Mouse (Mus musculus): Measurements from ENCODE around the gene Gm20458. TPM values are rescaled to one million over a fixed set of nuclear protein-coding genes. Genes with fewer than 3 reads are reported as not detected.
A peak's percentile ranks its signal among the peaks of the same experiment; 100 is the strongest.

The Gm20458 gene
- total and polyA plus RNA-seq, 2 experiments: 0.46 to 14.2 TPM

DNA sequence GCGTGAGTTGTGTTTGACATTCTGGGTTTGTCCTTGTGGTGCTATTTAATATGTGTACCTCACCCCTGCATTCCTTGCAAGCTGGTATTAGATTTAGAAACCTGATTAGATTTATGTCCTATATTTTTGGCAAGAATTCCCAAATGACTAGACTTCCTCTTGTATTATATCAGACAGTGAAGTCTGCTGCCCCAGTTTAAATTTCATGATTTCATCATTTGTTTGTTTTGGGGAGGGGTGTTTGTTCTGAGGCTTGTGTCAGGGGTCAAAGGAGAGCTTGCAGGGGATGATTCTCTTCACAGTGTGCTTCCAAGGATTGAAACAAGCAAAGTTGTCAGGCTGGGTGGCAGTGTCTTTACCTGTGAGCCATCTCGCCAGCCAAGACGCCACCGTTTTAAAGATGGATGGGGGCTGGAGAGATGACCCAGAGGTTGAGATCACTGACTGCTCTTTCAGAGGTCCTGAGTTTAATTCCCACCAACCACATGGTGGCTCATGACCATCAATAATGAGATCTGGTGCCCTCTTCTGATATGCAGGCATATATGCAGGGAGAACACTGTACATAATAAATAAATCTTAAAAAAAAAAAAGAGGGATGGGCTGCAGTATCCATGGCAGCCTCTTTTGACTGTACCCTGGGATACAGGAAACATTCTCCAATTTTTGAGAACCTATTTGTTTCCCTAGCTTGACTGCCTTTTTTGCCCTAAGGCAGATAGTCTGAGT is 45.0 kb downstream of the Gm20458 start:
- Histone ChIP-seq H3K27me3 (ENCODE audit: control insufficient read depth, insufficient read depth, low read length) (no peaks in the 10 kb centered on the region), H3K27ac (replicated peaks; ENCODE audit: insufficient read depth, low read depth, low read length) (peak overlapping the region; percentile 70), H3K4me3 (ENCODE audit: insufficient read depth, low read depth, low read length) (no peak overlapping the region), H3K79me2 (ENCODE audit: control insufficient read depth, insufficient read depth, low read length) (no peaks in the 10 kb centered on the region), H3K9ac (ENCODE audit: low read depth, low read length) (no peak overlapping the region), H3K4me1 (ENCODE audit: control insufficient read depth, insufficient read depth, low read length) (peaks cover 9% of the 10 kb centered on the region), H3K36me3 (ENCODE audit: control insufficient read depth, insufficient read depth, low read length) (peaks cover 26% of the 10 kb centered on the region; the same call in 1 of the 2 replicates)
- WGBS: 21% methylated on average over 4 of the region's 4 CpGs
- peak; percentile 94 for DNase-seq (ENCODE audit: extremely low read depth, low read depth, low spot score)
- TF ChIP-seq CTCF (IDR thresholded peaks at IDR 0.05; ENCODE audit: low read depth, low read length) (0 out of 2 replicates have a peak, but pooled peaks have one; percentile 5), POLR2A (IDR thresholded peaks at IDR 0.05; ENCODE audit: extremely low read depth, insufficient read depth, low read length) (no peak)

DNA sequence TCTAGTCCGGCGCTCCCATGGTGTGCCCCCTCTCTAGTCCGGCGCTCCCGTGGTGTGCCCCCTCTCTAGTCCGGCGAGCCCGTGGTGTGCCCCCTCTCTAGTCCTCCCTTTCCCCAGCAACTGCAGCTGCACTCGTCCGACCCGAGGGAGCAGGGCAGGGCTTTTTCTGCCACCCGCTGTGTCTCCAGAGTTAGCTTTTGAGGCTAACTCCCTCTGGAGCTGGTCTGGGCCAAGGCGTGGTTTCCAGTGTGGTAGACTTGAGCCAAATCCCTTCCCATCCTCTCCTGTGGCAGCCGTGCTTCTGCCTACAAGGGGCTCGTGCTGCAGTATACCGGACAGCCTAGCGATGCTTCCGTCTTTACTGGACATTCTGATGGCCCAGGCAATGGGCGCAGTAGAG is 47.0 kb downstream of the Gm20458 start:
- Histone ChIP-seq H3K79me2 (ENCODE audit: control insufficient read depth, insufficient read depth, low read length) (no peaks in the 10 kb centered on the region), H3K9ac (ENCODE audit: low read depth, low read length) (no peak overlapping the region), H3K4me1 (ENCODE audit: control insufficient read depth, insufficient read depth, low read length) (peaks cover 12% of the 10 kb centered on the region), H3K36me3 (ENCODE audit: control insufficient read depth, insufficient read depth, low read length) (peaks cover 19% of the 10 kb centered on the region; the same call in 1 of the 2 replicates), H3K27ac (replicated peaks; ENCODE audit: insufficient read depth, low read depth, low read length) (no peak overlapping the region), H3K27me3 (ENCODE audit: control insufficient read depth, insufficient read depth, low read length) (no peaks in the 10 kb centered on the region), H3K4me3 (ENCODE audit: insufficient read depth, low read depth, low read length) (no peak overlapping the region)
- WGBS: 93% methylated on average over 19 of the region's 19 CpGs
- TF ChIP-seq CTCF (IDR thresholded peaks at IDR 0.05; ENCODE audit: low read depth, low read length) (no peak), POLR2A (IDR thresholded peaks at IDR 0.05; ENCODE audit: extremely low read depth, insufficient read depth, low read length) (no peak)
- no peak for DNase-seq (ENCODE audit: extremely low read depth, low read depth, low spot score)

DNA sequence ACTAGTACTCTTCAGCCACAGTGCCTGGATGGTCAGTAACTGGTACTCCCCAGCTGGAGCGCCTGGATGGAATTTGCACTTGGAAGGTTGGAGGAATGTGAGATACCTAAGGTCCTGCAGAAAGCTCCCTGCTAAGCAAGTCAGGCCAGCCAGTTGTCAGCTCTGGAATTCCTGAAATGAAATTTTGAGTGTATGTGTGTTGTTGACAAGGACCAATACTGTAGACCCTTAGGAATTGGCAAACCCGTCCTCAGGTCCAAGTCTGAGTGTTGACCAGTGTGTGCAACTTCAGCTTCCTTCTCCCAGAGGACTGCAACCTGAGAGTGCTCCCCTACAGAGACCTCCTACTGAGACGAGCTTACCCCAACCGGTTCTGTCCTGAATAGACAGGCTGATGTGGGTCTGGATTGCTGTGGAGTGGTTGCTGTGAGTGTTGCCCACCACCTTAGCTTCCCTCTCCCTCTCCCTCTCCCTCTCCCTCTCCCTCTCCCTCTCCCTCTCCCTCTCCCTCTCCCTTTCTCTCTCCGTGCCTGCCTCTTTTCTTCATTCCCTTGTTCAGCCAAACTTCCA is 49.9 kb downstream of the Gm20458 start:
- H3K36me3 ChIP-seq (ENCODE audit: control insufficient read depth, insufficient read depth, low read length): no peaks in the 10 kb centered on the region
- no peak overlapping the region for H3K27ac ChIP-seq (replicated peaks; ENCODE audit: insufficient read depth, low read depth, low read length)
- H3K9ac ChIP-seq (ENCODE audit: low read depth, low read length): no peak overlapping the region
- no peaks in the 10 kb centered on the region for H3K27me3 ChIP-seq (ENCODE audit: control insufficient read depth, insufficient read depth, low read length)
- H3K4me1 ChIP-seq (ENCODE audit: control insufficient read depth, insufficient read depth, low read length): peaks cover 9% of the 10 kb centered on the region
- WGBS: 70% methylated on average over 5 of the region's 5 CpGs
- no peaks in the 10 kb centered on the region for H3K79me2 ChIP-seq (ENCODE audit: control insufficient read depth, insufficient read depth, low read length)
- no peak for DNase-seq (ENCODE audit: extremely low read depth, low read depth, low spot score)
- no peak for TF ChIP-seq POLR2A (IDR thresholded peaks at IDR 0.05; ENCODE audit: extremely low read depth, insufficient read depth, low read length)
- no peak for TF ChIP-seq CTCF (IDR thresholded peaks at IDR 0.05; ENCODE audit: low read depth, low read length)
- H3K4me3 ChIP-seq (ENCODE audit: insufficient read depth, low read depth, low read length): no peak overlapping the region

DNA sequence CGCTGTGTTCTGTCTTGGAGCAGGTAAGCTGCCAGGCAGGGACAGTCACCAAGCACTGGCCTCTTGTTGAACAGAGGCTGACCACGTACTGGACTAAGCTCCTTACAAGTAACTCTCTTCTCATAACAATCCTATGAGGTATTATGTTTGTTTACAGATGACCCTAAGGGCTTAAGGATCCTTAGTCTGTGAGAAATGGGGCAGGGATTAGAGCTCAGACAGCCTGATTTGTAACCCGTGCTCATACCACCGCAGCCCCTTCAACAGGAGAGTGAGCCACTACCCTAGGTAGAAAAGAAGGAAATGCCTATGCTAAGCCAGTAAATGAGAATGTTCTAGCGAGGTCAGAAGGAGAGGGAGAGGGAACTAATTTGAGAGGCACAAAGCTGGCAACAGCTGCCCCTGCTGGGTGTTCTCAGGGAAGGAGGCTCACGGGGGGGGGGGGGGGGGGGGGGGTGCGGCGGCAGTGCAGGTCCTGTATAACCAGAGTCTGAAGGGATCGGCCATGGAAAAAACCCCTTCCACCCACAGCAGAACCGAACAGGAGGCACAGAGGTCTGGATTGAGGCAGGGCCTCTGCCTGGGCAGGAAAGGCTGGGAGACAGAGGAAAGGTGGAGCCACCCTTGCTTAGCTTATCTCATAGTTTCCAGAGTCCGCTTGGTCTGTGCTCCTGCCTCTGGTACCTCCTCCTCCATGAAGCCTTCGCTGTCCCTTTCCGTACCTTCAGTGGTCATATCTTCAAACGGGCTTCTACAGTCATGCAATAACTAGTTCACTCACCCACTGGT is 51.5 kb downstream of the Gm20458 start:
- Histone ChIP-seq H3K36me3 (ENCODE audit: control insufficient read depth, insufficient read depth, low read length) (no peaks in the 10 kb centered on the region), H3K4me1 (ENCODE audit: control insufficient read depth, insufficient read depth, low read length) (peaks cover 2% of the 10 kb centered on the region), H3K4me3 (ENCODE audit: insufficient read depth, low read depth, low read length) (no peak overlapping the region), H3K27ac (replicated peaks; ENCODE audit: insufficient read depth, low read depth, low read length) (no peak overlapping the region), H3K9ac (ENCODE audit: low read depth, low read length) (no peak overlapping the region), H3K79me2 (ENCODE audit: control insufficient read depth, insufficient read depth, low read length) (no peaks in the 10 kb centered on the region), H3K27me3 (ENCODE audit: control insufficient read depth, insufficient read depth, low read length) (no peaks in the 10 kb centered on the region)
- TF ChIP-seq POLR2A (IDR thresholded peaks at IDR 0.05; ENCODE audit: extremely low read depth, insufficient read depth, low read length): no peak
- TF ChIP-seq CTCF (IDR thresholded peaks at IDR 0.05; ENCODE audit: low read depth, low read length): no peak
- 74% methylated on average over 12 of the region's 14 CpGs for WGBS
- no peak for DNase-seq (ENCODE audit: extremely low read depth, low read depth, low spot score)

DNA sequence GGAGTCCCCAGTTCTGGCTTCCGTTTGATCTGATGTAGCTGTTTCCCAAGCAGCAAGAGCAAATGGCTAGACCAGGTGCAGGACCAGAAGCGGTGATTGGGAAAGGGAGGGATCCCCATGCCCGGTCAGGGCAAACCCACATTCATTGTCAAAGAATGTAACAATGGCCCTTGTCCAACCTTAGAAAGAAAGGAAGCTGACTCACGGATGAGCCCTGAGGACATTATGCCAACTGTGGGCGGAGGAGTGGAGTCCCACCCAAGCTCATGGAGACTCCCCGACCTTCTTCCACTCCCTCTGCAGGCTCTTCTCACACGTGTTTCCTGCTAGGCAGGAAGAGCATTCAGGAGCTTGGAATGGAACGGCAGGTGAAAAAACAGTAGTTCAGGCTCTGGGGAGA is 52.6 kb downstream of the Gm20458 start:
- Histone ChIP-seq H3K27ac (replicated peaks; ENCODE audit: insufficient read depth, low read depth, low read length) (no peak overlapping the region), H3K4me1 (ENCODE audit: control insufficient read depth, insufficient read depth, low read length) (peaks cover 2% of the 10 kb centered on the region), H3K27me3 (ENCODE audit: control insufficient read depth, insufficient read depth, low read length) (no peaks in the 10 kb centered on the region), H3K4me3 (ENCODE audit: insufficient read depth, low read depth, low read length) (no peak overlapping the region), H3K79me2 (ENCODE audit: control insufficient read depth, insufficient read depth, low read length) (no peaks in the 10 kb centered on the region), H3K9ac (ENCODE audit: low read depth, low read length) (no peak overlapping the region), H3K36me3 (ENCODE audit: control insufficient read depth, insufficient read depth, low read length) (no peaks in the 10 kb centered on the region)
- WGBS: 76% methylated on average over 8 of the region's 8 CpGs
- no peak for DNase-seq (ENCODE audit: extremely low read depth, low read depth, low spot score)
- TF ChIP-seq CTCF (IDR thresholded peaks at IDR 0.05; ENCODE audit: low read depth, low read length) (no peak), POLR2A (IDR thresholded peaks at IDR 0.05; ENCODE audit: extremely low read depth, insufficient read depth, low read length) (no peak)
